Mouse (Mus musculus): ENCODE measurements at regions not wholly inside any gene's neighbourhood (a gene's known extent, or its start where the extent isn't known, plus 50 kb on each side); places are given as distances from the start of the nearest gene placed in this dataset.

GRCm38 (mm10) chr5:106122928-106123327 lies 246.6 kb downstream of the Zfp326 start:
- no peak for TF ChIP-seq CTCF (conservative IDR thresholded peaks at IDR 0.05)
- no peak overlapping the region for H3K4me3 ChIP-seq
- H3K27ac ChIP-seq = no peak overlapping the region
- DNase-seq (ENCODE audit: low spot score in 2 of 2) = no peak

DNA sequence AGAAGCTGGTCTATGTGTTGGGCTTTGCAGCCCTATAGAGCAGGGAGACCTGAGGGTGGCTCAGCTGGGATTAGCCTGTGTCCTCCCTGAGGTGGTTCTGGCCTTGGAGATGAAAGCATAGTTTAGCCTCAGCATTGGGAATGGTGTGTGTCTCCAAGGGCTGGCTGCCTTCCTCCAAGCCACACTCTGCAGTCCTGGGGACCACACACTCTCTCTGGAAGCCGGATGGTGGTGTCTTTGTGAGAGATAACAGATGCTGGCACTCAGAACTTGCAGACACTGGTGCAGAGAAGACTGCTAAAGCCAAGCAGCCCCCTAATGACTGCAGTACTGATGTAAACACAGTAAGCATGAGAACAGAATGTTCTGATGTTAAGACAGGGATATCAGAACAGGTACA lies 243.2 kb downstream of the Zfp326 start:
- H3K27ac ChIP-seq = no peak overlapping the region

DNA sequence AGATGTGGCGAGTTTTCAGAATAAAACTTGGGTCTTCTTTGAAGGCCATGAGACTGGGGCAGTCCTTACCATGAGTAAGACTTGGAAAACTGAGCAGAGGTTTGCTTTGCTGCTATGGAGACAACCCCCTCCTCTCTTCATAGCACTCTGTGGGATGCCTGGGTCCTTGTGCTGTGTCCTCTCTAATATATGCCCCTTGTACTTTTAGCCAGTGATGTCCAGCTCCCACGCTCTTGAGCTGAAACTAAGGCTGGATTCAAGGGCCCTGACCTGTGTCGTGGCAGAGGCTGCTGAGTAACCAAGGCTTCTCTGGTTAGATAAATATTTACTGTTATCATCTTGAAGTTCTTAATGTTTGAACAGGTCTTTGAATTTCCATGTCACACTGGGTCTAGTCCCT lies 236.8 kb downstream of the Zfp326 start:
- no peak for TF ChIP-seq CTCF (conservative IDR thresholded peaks at IDR 0.05)
- H3K4me3 ChIP-seq = no peak overlapping the region
- H3K27ac ChIP-seq = no peak overlapping the region
- no peak for DNase-seq (ENCODE audit: low spot score in 2 of 2)

More for the DNA sequence above, 243.2 kb downstream of the Zfp326 start:
- DNase-seq (ENCODE audit: low spot score in 2 of 2) = no peak
- no peak overlapping the region for H3K4me3 ChIP-seq
- no peak for TF ChIP-seq CTCF (conservative IDR thresholded peaks at IDR 0.05)

GRCm38 (mm10) chr5:106108474-106108971 lies 232.2 kb downstream of the Zfp326 start:
- H3K4me3 ChIP-seq = no peak overlapping the region
- no peak overlapping the region for H3K27ac ChIP-seq
- no peak for DNase-seq (ENCODE audit: low spot score in 2 of 2)
- no peak for TF ChIP-seq CTCF (conservative IDR thresholded peaks at IDR 0.05)

- no peak for TF ChIP-seq CTCF (conservative IDR thresholded peaks at IDR 0.05)
- no peak for DNase-seq (ENCODE audit: low spot score in 2 of 2)
- Histone ChIP-seq H3K4me3 (no peak overlapping the region), H3K27ac (no peak overlapping the region)
Observed at GRCm38 (mm10) chr5:106102255-106102654, 225.9 kb downstream of the Zfp326 start.

GRCm38 (mm10) chr5:106098887-106099286 lies 222.5 kb downstream of the Zfp326 start:
- no peak for TF ChIP-seq CTCF (conservative IDR thresholded peaks at IDR 0.05)
- Histone ChIP-seq H3K27ac (no peak overlapping the region), H3K4me3 (no peak overlapping the region)
- no peak for DNase-seq (ENCODE audit: low spot score in 2 of 2)

DNA sequence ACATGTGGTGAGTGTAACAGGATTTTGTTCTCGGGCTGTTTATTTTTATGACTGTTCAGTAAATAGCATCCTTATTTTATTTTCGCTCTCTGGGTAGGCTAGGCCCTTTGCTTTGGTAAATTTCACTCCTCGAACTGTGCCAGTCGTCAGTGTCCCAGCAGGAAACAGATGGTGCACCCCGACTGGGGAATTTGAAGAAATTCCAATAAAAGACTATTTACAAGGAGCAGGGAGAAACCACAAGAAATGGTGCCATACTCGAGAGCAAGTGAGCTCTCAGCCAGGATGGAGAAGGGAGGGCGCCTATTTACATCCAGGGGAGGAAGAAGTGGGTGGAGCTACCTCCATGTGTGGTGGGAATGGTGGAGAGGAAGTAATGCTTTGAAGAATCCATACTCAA lies 213.0 kb downstream of the Zfp326 start:
- Histone ChIP-seq H3K4me3 (no peak overlapping the region), H3K27ac (no peak overlapping the region)
- TF ChIP-seq CTCF (conservative IDR thresholded peaks at IDR 0.05) = no peak
- peak; percentile 14 to 16 for DNase-seq (ENCODE audit: low spot score in 2 of 2)

GRCm38 (mm10) chr5:106088478-106089185 lies 212.3 kb downstream of the Zfp326 start:
- no peak for DNase-seq (ENCODE audit: low spot score in 2 of 2)
- H3K27ac ChIP-seq = no peak overlapping the region
- peak; percentile 29 for TF ChIP-seq CTCF (conservative IDR thresholded peaks at IDR 0.05)

GRCm38 (mm10) chr5:106083786-106084185 lies 207.4 kb downstream of the Zfp326 start:
- TF ChIP-seq CTCF (conservative IDR thresholded peaks at IDR 0.05) = no peak
- no peak overlapping the region for H3K27ac ChIP-seq
- H3K4me3 ChIP-seq = no peak overlapping the region
- no peak for DNase-seq (ENCODE audit: low spot score in 2 of 2)

More at GRCm38 (mm10) chr5:106088478-106089185, 212.3 kb downstream of the Zfp326 start:
- no peak overlapping the region for H3K4me3 ChIP-seq

GRCm38 (mm10) chr5:106082891-106083290 lies 206.5 kb downstream of the Zfp326 start:
- TF ChIP-seq CTCF (conservative IDR thresholded peaks at IDR 0.05) = no peak
- H3K4me3 ChIP-seq = no peak overlapping the region
- DNase-seq (ENCODE audit: low spot score in 2 of 2) = no peak
- H3K27ac ChIP-seq = no peak overlapping the region

GRCm38 (mm10) chr5:106067124-106067551 lies 190.8 kb downstream of the Zfp326 start:
- Histone ChIP-seq H3K27ac (no peak overlapping the region), H3K4me3 (no peak overlapping the region)
- DNase-seq (ENCODE audit: low spot score in 2 of 2) = no peak
- no peak for TF ChIP-seq CTCF (conservative IDR thresholded peaks at IDR 0.05)

DNA sequence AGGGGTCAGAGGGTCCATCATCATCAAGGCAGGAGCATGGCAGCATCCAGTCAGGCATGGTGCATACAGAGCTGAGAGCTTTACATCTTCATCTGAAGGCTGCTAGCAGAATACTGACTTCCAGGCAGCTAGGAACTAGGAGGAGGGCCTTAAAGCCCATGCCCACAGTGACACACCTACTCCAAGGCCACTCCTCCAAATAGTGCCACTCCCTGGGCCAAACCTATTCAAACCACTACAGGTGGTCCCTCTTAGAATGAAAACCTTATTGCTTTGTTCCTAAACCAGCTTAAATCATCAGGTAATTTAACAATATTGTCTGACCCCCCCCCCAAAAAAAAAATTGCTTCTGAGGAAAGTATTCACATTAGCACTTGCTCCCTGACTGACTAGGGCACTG lies 190.3 kb downstream of the Zfp326 start:
- no peak overlapping the region for H3K27ac ChIP-seq
- DNase-seq (ENCODE audit: low spot score in 2 of 2) = no peak
- no peak overlapping the region for H3K4me3 ChIP-seq
- no peak for TF ChIP-seq CTCF (conservative IDR thresholded peaks at IDR 0.05)

DNA sequence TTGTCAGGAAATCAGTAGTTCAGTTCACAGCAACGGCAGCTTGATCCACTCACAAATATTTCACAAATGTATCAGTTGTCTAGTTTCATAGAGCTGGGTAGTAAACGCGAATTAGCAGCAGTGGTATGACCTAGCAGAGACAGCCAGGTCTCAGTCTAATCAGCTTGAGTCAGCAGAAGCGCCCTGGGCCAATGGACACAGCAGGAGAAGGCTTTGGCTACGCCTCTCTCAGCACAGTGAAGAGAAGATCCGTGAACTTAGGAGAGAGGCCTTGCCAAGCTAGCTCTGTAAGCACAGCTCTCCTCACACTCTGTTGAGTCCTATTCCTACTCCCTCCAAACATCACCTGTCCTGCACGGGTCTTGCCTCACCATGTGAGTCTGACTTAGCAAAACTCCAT lies 188.0 kb downstream of the Zfp326 start:
- no peak for DNase-seq (ENCODE audit: low spot score in 2 of 2)
- H3K4me3 ChIP-seq = no peak overlapping the region
- no peak overlapping the region for H3K27ac ChIP-seq
- no peak for TF ChIP-seq CTCF (conservative IDR thresholded peaks at IDR 0.05)

- no peak overlapping the region for H3K27ac ChIP-seq
- TF ChIP-seq CTCF (conservative IDR thresholded peaks at IDR 0.05) = no peak
- no peak overlapping the region for H3K4me3 ChIP-seq
- DNase-seq (ENCODE audit: low spot score in 2 of 2) = no peak
Observed at GRCm38 (mm10) chr5:106062926-106063325, 186.6 kb downstream of the Zfp326 start.

Measured in layer of hippocampus, adult 2 months (tissue).